Mouse (Mus musculus): Measurements from ENCODE around the gene Gm43552.

DNA sequence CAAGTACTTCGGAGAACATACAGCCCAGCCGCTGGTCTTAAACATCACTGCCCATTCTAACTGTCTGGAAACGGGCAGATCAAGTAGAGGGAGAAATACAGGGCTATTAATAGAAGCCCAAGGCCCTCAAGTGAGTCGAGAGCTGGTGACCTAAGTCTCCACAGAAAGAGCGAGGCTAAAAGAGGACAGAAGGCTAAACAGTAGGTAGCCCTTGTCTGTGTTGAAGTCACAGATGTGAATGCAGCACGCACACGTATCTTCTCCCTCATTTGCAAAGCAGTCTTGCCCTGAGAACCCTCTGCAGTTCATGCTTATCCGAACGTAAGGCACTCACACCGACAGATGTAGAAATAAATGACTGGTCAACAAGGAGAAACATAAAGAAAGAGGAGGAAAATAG, 5.3 kb downstream of the Gm43552 start:
- TF ChIP-seq GATA1 (IDR thresholded peaks at IDR 0.05; ENCODE audit: low read length), result no peak
- no peak for TF ChIP-seq TAL1 (IDR thresholded peaks at IDR 0.05; ENCODE audit: low read length)
